Mouse (Mus musculus) liver, postnatal 0 days (tissue): ENCODE data around the gene Slc30a4. TPM values are rescaled to one million over a fixed set of nuclear protein-coding genes. Genes with fewer than 3 reads are reported as not detected.
A peak's percentile ranks its signal among the peaks of the same experiment; 100 is the strongest.

Experiments used
- ATAC-seq: fragments of 200-750 bp; cut with Nextera tagmentation; 2 replicates; pipeline ENCODE4 v1.8.0; 2017; ENCODE audit warnings: mild to moderate bottlenecking, moderate library complexity
- DNase-seq: peaks from one replicate; pipeline ENCODE4 v3.0.0-alpha.2; 2016
- H3K27ac ChIP-seq: fragments of 300-500 bp; sonication (generic); 2 replicates; pipeline ENCODE4 v1.5.1; 2014; ENCODE audit warnings: antibody characterized with exemption, moderate library complexity, mild to moderate bottlenecking, low read depth
- H3K27me3 ChIP-seq: fragments of 300-500 bp; sonication (generic); 2 replicates; pipeline ENCODE4 v1.6.1; 2014; ENCODE audit warnings: low read length, control low read depth, mixed read lengths; ENCODE audit not compliant: insufficient read depth
- H3K36me3 ChIP-seq: fragments of 300-500 bp; sonication (generic); replicated peaks from 2 replicates; pipeline ENCODE4 v1.6.1; 2014; ENCODE audit warnings: mild to moderate bottlenecking, control low read depth, low read length, moderate library complexity, mixed read lengths; ENCODE audit not compliant: insufficient read depth
- H3K4me1 ChIP-seq: fragments of 300-500 bp; sonication (generic); 2 replicates; pipeline ENCODE4 v1.6.1; 2014; ENCODE audit warnings: antibody characterized with exemption, mild to moderate bottlenecking, control low read depth; ENCODE audit not compliant: insufficient read depth
- H3K4me2 ChIP-seq: fragments of 300-500 bp; sonication (generic); 2 replicates; pipeline ENCODE4 v1.6.1; 2014; ENCODE audit warnings: low read depth, mild to moderate bottlenecking, low read length, moderate library complexity, mixed read lengths
- H3K4me3 ChIP-seq: fragments of 300-500 bp; sonication (generic); 2 replicates; pipeline ENCODE4 v1.5.1; 2014; ENCODE audit warnings: low read depth, low read length
- H3K9ac ChIP-seq: fragments of 300-500 bp; sonication (generic); replicated peaks from 2 replicates; pipeline ENCODE4 v1.6.1; 2014; ENCODE audit warnings: mild to moderate bottlenecking, moderate library complexity
- H3K9me3 ChIP-seq: fragments of 300-500 bp; sonication (generic); 2 replicates; pipeline ENCODE4 v1.6.1; 2016; ENCODE audit warnings: mild to moderate bottlenecking, control low read depth, low read length, mixed read lengths
- CTCF ChIP-seq: sonication (generic); IDR thresholded peaks from 2 replicates; pipeline ENCODE4 v1.5.1; 2016; ENCODE audit warnings: antibody characterized with exemption, low read depth
- EP300 ChIP-seq: IDR thresholded peaks from 2 replicates; pipeline ENCODE4 v1.6.1; 2016; ENCODE audit warnings: antibody characterized with exemption, low read depth, mild to moderate bottlenecking
- WGBS: fragments of 180-500 bp; shearing (Covaris S2); extraction: QIAGEN DNeasy Blood & Tissue Kit; methylation state at CpG from one replicate; pipeline ENCODE4 v1.1.7; 2014; ENCODE audit not compliant: insufficient replicate concordance; 5-methylcytosine and 5-hydroxymethylcytosine counted together
- polyA plus RNA-seq: library from polyadenylated mRNA; unstranded; fragments of >200 nt; fragmentation: Nextera tagmentation; extraction: Ambion mirVana; gene quantifications from 2 replicates; pipeline ENCODE4 v1.2.1, GENCODE M21; 2015

The Slc30a4 gene
- polyA plus RNA-seq, 1 experiment from 2014 or later: 1.7 TPM

DNA sequence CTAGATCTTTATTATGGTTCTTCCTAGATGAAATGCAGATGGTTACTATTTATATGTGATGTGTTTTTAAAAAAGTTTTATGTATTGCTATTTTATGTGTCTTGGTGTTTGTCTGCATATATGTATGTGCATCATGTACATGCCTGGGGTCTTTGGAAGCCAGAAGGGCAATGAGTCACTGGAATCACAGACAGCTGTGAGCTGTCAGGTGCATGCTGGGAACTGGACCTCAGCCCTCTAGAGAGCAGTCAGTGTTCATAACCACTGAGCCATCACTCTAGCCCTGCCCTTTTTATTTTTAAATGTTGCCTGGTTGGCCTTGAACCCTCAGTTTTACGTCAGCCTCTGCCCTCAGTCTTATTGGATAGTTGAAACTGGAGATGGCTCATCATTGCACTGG lies 6.7 kb upstream of the Slc30a4 start:
- WGBS: 71% methylated on average over 1 of the region's 1 CpGs
- no peak for DNase-seq

DNA sequence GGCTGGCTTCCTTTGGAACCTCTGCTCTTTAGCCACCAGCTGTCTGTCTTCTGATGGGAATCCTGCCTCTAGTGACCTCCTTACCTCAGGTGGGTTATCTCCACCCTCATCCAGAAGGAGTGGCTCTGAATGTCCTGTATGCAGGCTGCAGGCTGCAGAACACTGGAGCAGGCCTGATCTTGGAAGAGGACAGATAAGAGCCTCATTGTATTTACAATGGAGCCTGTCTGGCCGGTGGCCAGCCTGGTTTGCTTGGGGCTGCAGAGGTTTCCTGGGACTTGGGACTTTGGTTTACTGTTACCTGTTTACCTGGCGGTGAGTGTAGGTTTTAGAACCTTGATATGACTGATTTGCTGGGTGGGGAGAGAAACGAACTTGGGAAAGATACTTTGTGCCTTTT lies 5.6 kb upstream of the Slc30a4 start:
- peak; percentile 21 for DNase-seq
- ATAC-seq: no peak

More for the DNA sequence above, 6.7 kb upstream of the Slc30a4 start:
- Histone ChIP-seq H3K4me2 (no peak overlapping the region), H3K4me3 (no peak overlapping the region), H3K4me1 (0 out of 2 replicates have a peak, but pooled peaks cover 2% of the 10 kb centered on the region), H3K9ac (no peak overlapping the region), H3K27me3 (no peaks in the 10 kb centered on the region), H3K27ac (no peak overlapping the region), H3K36me3 (no peaks in the 10 kb centered on the region), H3K9me3 (no peaks in the 10 kb centered on the region)
- no peak for TF ChIP-seq EP300
- TF ChIP-seq CTCF: no peak
- ATAC-seq: no peak

DNA sequence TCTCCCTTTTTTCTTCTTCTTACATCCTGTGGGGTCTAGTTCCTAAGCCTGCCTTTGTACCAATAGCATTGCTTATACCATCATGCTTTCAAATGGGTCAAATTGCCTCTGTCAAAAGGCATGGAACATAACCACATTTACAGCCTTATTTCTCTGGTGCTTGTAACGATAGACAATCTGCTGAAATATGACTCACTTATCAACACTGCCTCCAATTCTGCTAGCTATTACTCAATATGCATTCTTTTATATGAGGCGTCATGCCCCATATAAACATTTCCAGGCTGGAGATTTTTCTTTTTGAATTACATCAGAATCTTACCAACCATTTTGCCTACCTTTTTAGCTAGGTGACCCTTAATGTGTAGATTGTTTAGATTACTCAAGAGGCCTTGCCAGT lies 2.1 kb upstream of the Slc30a4 start:
- H3K4me2 ChIP-seq: no peak overlapping the region
- H3K4me1 ChIP-seq: peaks cover 2% of the 10 kb centered on the region
- H3K9me3 ChIP-seq: no peaks in the 10 kb centered on the region
- DNase-seq (no peak), ATAC-seq (no peak)
- no peak for TF ChIP-seq EP300
- TF ChIP-seq CTCF: no peak
- WGBS: 66% methylated on average over 2 of the region's 2 CpGs
- no peaks in the 10 kb centered on the region for H3K36me3 ChIP-seq
- H3K27ac ChIP-seq: no peak overlapping the region
- no peak overlapping the region for H3K4me3 ChIP-seq
- 0 out of 2 replicates have a peak, but pooled peaks cover 13% of the 10 kb centered on the region for H3K27me3 ChIP-seq
- no peak overlapping the region for H3K9ac ChIP-seq

More for the DNA sequence above, 5.6 kb upstream of the Slc30a4 start:
- Histone ChIP-seq H3K27me3 (0 out of 2 replicates have a peak, but pooled peaks cover 6% of the 10 kb centered on the region), H3K4me3 (no peak overlapping the region), H3K36me3 (no peaks in the 10 kb centered on the region), H3K9me3 (no peaks in the 10 kb centered on the region), H3K27ac (no peak overlapping the region), H3K4me1 (0 out of 2 replicates have a peak, but pooled peaks cover 2% of the 10 kb centered on the region), H3K4me2 (no peak overlapping the region), H3K9ac (no peak overlapping the region)
- TF ChIP-seq EP300 (no peak), CTCF (no peak)
- WGBS: 42% methylated on average over 3 of the region's 3 CpGs

DNA sequence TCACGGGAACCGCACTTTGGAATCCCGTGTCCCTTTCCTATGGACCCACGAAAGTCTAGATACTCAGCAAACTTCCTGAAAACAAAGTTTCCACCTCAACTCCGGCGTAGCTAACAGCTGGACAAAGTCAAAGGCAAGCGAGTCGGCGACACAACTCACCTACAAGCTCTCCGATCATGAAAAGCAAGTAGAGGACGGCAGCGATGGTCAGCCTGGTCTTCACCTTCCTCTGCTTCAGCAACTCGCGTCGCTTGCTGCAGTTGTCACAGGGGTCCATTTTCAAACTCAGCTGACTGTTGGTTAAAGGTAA lies 637 bp downstream of the Slc30a4 start:
- TF ChIP-seq EP300 (no peak), CTCF (no peak)

DNA sequence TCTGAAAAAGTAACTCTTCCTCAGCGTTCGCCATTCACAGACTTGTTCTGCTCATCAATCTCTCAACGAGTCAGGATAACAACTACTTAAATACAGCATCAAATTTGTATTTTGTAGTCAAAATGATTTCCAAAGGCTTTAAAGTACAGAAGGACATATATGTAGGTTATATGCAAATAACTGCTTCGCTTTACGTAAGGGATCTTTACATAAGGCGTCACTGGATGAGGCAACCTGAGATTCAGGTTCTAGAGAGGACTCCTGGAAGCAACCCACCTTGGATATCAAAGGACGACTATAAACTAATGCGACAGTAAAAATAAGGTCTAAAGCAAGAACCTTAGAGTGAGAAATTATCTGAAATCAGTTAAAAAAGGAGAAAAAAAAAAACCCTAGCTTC lies 1.5 kb downstream of the Slc30a4 start:
- Histone ChIP-seq H3K9ac (no peak overlapping the region), H3K4me3 (no peak overlapping the region)
- ATAC-seq: no peak

More for the DNA sequence above, 637 bp downstream of the Slc30a4 start:
- WGBS: under 1% methylated on average over 15 of the region's 15 CpGs
- peak overlapping the region; percentile 83 for H3K4me2 ChIP-seq
- peak overlapping the region; percentile 68 for H3K4me3 ChIP-seq
- H3K27ac ChIP-seq: peak overlapping the region; percentile 69; the same call in 1 of the 2 replicates
- no peaks in the 10 kb centered on the region; the same call in none of the 2 replicates for H3K4me1 ChIP-seq
- DNase-seq: peak; percentile 38
- H3K27me3 ChIP-seq: 0 out of 2 replicates have a peak, but pooled peaks cover 13% of the 10 kb centered on the region
- H3K9ac ChIP-seq: peak overlapping the region; percentile 62; the same call in 1 of the 2 replicates
- no peaks in the 10 kb centered on the region for H3K9me3 ChIP-seq
- no peaks in the 10 kb centered on the region for H3K36me3 ChIP-seq
- no peak for ATAC-seq

DNA sequence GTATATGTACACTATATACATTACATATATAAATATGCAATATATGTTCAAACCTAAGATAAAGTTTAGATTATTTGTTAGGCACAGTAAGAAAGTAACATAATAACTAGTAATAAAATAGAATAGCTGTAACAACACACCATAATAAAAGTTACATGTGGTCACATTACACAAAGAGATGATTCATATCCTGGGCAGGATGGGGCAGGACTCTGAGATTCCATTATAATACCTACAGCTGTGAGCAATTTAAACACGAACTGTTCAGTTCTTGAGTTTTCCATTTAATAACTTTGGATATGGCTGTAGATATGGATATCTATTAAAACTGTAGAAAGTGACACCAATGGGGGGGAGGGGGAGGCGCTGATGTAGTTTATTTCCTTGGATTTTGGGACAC lies 4.9 kb downstream of the Slc30a4 start:
- Histone ChIP-seq H3K4me3 (no peak overlapping the region), H3K9me3 (no peaks in the 10 kb centered on the region), H3K27me3 (0 out of 2 replicates have a peak, but pooled peaks cover 8% of the 10 kb centered on the region), H3K4me1 (no peaks in the 10 kb centered on the region; the same call in 1 of the 2 replicates), H3K4me2 (no peak overlapping the region), H3K36me3 (no peaks in the 10 kb centered on the region), H3K9ac (no peak overlapping the region), H3K27ac (no peak overlapping the region)
- TF ChIP-seq EP300 (no peak), CTCF (no peak)
- DNase-seq: no peak
- WGBS: 68% methylated on average over 2 of the region's 2 CpGs
- no peak for ATAC-seq

More for the DNA sequence above, 1.5 kb downstream of the Slc30a4 start:
- 0 out of 2 replicates have a peak, but pooled peaks cover 13% of the 10 kb centered on the region for H3K27me3 ChIP-seq
- H3K27ac ChIP-seq: no peak overlapping the region
- no peaks in the 10 kb centered on the region; the same call in none of the 2 replicates for H3K4me1 ChIP-seq
- H3K9me3 ChIP-seq: no peaks in the 10 kb centered on the region
- peak overlapping the region; percentile 83 for H3K4me2 ChIP-seq
- TF ChIP-seq CTCF: no peak
- TF ChIP-seq EP300: no peak
- no peaks in the 10 kb centered on the region for H3K36me3 ChIP-seq
- WGBS: 69% methylated on average over 8 of the region's 8 CpGs
- no peak for DNase-seq
